In the genomic region with DNA sequence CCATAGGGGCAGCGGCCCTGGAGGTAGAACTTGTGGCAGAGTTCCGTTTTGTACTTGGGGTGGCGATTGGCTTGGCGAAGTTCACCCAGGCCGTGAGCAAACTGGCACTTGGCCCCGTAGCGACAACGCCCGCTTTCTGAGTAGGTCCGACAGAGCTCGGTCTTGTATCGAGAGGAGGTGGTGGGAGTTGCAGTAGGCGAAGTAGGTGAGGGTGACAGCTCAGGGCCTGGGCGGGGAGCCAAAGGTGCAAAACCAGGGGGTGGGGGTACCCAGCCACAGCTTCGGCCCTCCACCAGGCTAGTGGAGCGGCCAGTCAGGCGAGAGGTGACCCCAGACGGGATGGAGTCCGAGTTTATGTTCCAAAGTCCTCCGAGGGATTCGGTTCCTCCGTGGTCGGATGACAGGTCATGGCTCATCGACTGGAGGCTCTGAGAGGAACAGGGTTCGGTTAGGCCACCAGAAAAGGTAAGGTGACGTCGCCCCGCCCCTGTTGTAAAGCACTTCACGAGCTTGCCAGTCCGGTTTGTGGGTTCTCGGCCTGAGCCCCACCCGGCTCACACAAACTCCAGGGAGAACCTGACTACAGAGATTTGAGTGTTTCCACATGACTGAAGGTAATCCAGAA, we compare ENCODE assay signal across 8 mouse cellular contexts. TPM values are rescaled to one million over a fixed set of nuclear protein-coding genes. Genes with fewer than 3 reads are reported as not detected.
DNase-seq lines count a peak whose midpoint lies in the region; ATAC-seq lines count a peak whose summit lies in the region.

No protein-coding gene starts in this region.

- peak overlapping the region; percentile 98 for H3K27ac ChIP-seq in lung, embryonic 15.5 days

- peak overlapping the region; percentile 83 for H3K4me2 ChIP-seq in lung, embryonic 15.5 days

- H3K4me3 ChIP-seq in lung, embryonic 15.5 days: peak overlapping the region; percentile 68

- no peaks in the 10 kb centered on the region for H3K36me3 ChIP-seq in lung, embryonic 15.5 days

- no peaks in the 10 kb centered on the region for H3K9me3 ChIP-seq in lung, embryonic 15.5 days

- no peaks in the 10 kb centered on the region for H3K27me3 ChIP-seq in lung, embryonic 15.5 days

- peak; percentile 60 for DNase-seq in 3T3-L1 (ENCODE audit: low read depth, low spot score)
- peak; percentile 62 for DNase-seq in adrenal gland, postnatal 10 days
- peak; percentile 81 to 86 for DNase-seq in heart, adult 18-20 months
- peak; percentile 86 for DNase-seq in kidney, adult 18-20 months
- DNase-seq in spleen, postnatal 10 days (ENCODE audit: low spot score in 2 of 2): peak; percentile 55 to 72
- DNase-seq in right cerebral cortex, adult 2 months (ENCODE audit: low spot score in 2 of 2): no peak
- DNase-seq in layer of hippocampus, postnatal 25 days (ENCODE audit: extremely low spot score in 1 of 2, low spot score in 1 of 2): no peak

- peaks cover 74% of the 10 kb centered on the region for H3K4me1 ChIP-seq in lung, embryonic 15.5 days

- H3K9ac ChIP-seq in lung, embryonic 15.5 days: peak overlapping the region; percentile 82

- WGBS in lung, embryonic 15.5 days: 18% methylated on average over 32 of the region's 32 CpGs

- ATAC-seq in lung, embryonic 15.5 days (ENCODE audit: borderline replicate concordance, extremely low read depth, low FRiP score, low TSS enrichment): no peak

RNA-seq across cellular contexts. Expression of a gene that starts 1.9 kb away (rescaled TPM):
- 10 to 100 TPM; 11.4 to 27.2 TPM for total RNA-seq in adrenal gland, postnatal 10 days (2021)
- 10 to 100 TPM; 18.4 to 27.3 TPM for total RNA-seq in heart, adult 18-20 months (2021)
- 16.4 and 17.9 TPM in 2 replicates for polyA plus RNA-seq in lung, embryonic 15.5 days (2015; fragmentation: Nextera tagmentation; extraction: Ambion mirVana)
- total RNA-seq in layer of hippocampus, postnatal 25 days (2021): 1 to 10 TPM; 2.7 to 2.8 TPM

RNA-seq across cellular contexts. Expression of a gene that starts 5.8 kb away (rescaled TPM):
- total RNA-seq in adrenal gland, postnatal 10 days (2021): 10 to 100 TPM; 27.9 to 37.0 TPM
- 10 to 100 TPM; 11.3 to 13.4 TPM for total RNA-seq in heart, adult 18-20 months (2021)
- 59.4 and 67.9 TPM in 2 replicates for polyA plus RNA-seq in lung, embryonic 15.5 days (2015; fragmentation: Nextera tagmentation; extraction: Ambion mirVana)
- 1 to 10 TPM; 6.2 to 8.9 TPM for total RNA-seq in layer of hippocampus, postnatal 25 days (2021)

RNA-seq across cellular contexts. Expression of a gene that starts 14.3 kb away (rescaled TPM):
- 10 to 100 TPM; 19.8 to 25.9 TPM for total RNA-seq in adrenal gland, postnatal 10 days (2021)
- 10 to 100 TPM; 21.8 TPM for total RNA-seq in heart, adult 18-20 months (2021)
- polyA plus RNA-seq in lung, embryonic 15.5 days (2015; fragmentation: Nextera tagmentation; extraction: Ambion mirVana): 51.2 and 53.8 TPM in 2 replicates
- total RNA-seq in layer of hippocampus, postnatal 25 days (2021): 10 to 100 TPM; 19.3 to 22.0 TPM

RNA-seq across cellular contexts. Expression of a gene that starts 14.6 kb away (rescaled TPM):
- total RNA-seq in adrenal gland, postnatal 10 days (2021): 10 to 100 TPM; 56.5 to 59.2 TPM
- total RNA-seq in heart, adult 18-20 months (2021): 10 to 100 TPM; 39.5 to 44.5 TPM
- polyA plus RNA-seq in lung, embryonic 15.5 days (2015; fragmentation: Nextera tagmentation; extraction: Ambion mirVana): 80.7 and 88.2 TPM in 2 replicates
- total RNA-seq in layer of hippocampus, postnatal 25 days (2021): 10 to 100 TPM; 63.0 to 69.3 TPM

RNA-seq across cellular contexts. Expression of a gene that starts 27.7 kb away (rescaled TPM):
- 1,000 to 10,000 TPM; 1,220 to 1,241 TPM for total RNA-seq in adrenal gland, postnatal 10 days (2021)
- 100 to 1,000 TPM; 517 to 602 TPM for total RNA-seq in heart, adult 18-20 months (2021)
- polyA plus RNA-seq in lung, embryonic 15.5 days (2015; fragmentation: Nextera tagmentation; extraction: Ambion mirVana): 979 and 1,114 TPM in 2 replicates
- total RNA-seq in layer of hippocampus, postnatal 25 days (2021): 100 to 1,000 TPM; 431 to 496 TPM

Comparison
In these comparisons a context has a peak if more than half of its experiments do, and no peak if none do; other contexts are left out.
1. DNase-seq: peak in 3T3-L1 (single experiment), adrenal gland, postnatal 10 days (single experiment), heart, adult 18-20 months (2 of 2), kidney, adult 18-20 months (single experiment) and spleen, postnatal 10 days (2 of 2); none in right cerebral cortex, adult 2 months (0 of 2) and layer of hippocampus, postnatal 25 days (0 of 2).